Comparison of ENCODE assay signal across 8 mouse cellular contexts in genomic region chr3:103171505-103172267, GRCm38 (mm10). TPM values are rescaled to one million over a fixed set of nuclear protein-coding genes. Genes with fewer than 3 reads are reported as not detected.
DNase-seq lines count a peak whose midpoint lies in the region; ATAC-seq lines count a peak whose summit lies in the region.

Gene Bcas2, plus strand, starts transcription at chr3:103171655.

- peaks cover 40% of the 10 kb centered on the region for H3K36me3 ChIP-seq in heart, embryonic 14.5 days (ENCODE audit: control insufficient read depth, insufficient read depth, low read length)
- peaks cover 62% of the 10 kb centered on the region for H3K36me3 ChIP-seq in liver, embryonic 13.5 days
- peaks cover 6% of the 10 kb centered on the region; the same call in 1 of the 2 replicates for H3K36me3 ChIP-seq in stomach, embryonic 16.5 days (ENCODE audit: control insufficient read depth, insufficient read depth, low read length)

- under 1% methylated on average over 56 of the region's 56 CpGs for WGBS in heart, embryonic 14.5 days
- under 1% methylated on average over 56 of the region's 56 CpGs for WGBS in liver, embryonic 13.5 days (ENCODE audit: insufficient replicate concordance)
- WGBS in stomach, embryonic 16.5 days, result under 1% methylated on average over 56 of the region's 56 CpGs

- peak; percentile 90 for ATAC-seq in heart, embryonic 14.5 days (ENCODE audit: insufficient number of reproducible peaks, insufficient read depth, low FRiP score, low read depth)
- ATAC-seq in liver, embryonic 13.5 days (ENCODE audit: low read depth), result peak; percentile 92
- peak; percentile 95 for ATAC-seq in stomach, embryonic 16.5 days (ENCODE audit: insufficient read depth, low FRiP score)

- peak within 1 kb of the TSS; percentile 58 for H3K27ac ChIP-seq in brown adipose tissue, adult 24 weeks (replicated peaks; ENCODE audit: low read depth, low read length)
- peak within 1 kb of the TSS; percentile 25 to 54 for H3K27ac ChIP-seq in heart, embryonic 14.5 days (replicated peaks in 1 of 2; ENCODE audit: control insufficient read depth in 1 of 2, insufficient read depth in 1 of 2, low read depth in 2 of 2, low read length in 2 of 2)
- H3K27ac ChIP-seq in liver, embryonic 13.5 days, result peak within 1 kb of the TSS; percentile 90
- H3K27ac ChIP-seq in stomach, embryonic 16.5 days (ENCODE audit: low read length), result peak within 1 kb of the TSS; percentile 68

- H3K9ac ChIP-seq in heart, embryonic 14.5 days (ENCODE audit: low read length), result peak within 1 kb of the TSS; percentile 91
- peak within 1 kb of the TSS; percentile 89 for H3K9ac ChIP-seq in liver, embryonic 13.5 days
- H3K9ac ChIP-seq in stomach, embryonic 16.5 days (ENCODE audit: low read length), result peak within 1 kb of the TSS; percentile 86

- peak within 1 kb of the TSS; percentile 79 for H3K4me2 ChIP-seq in heart, embryonic 14.5 days (ENCODE audit: low read length)
- peak within 1 kb of the TSS; percentile 73 for H3K4me2 ChIP-seq in liver, embryonic 13.5 days
- H3K4me2 ChIP-seq in stomach, embryonic 16.5 days (ENCODE audit: low read depth, low read length), result peak within 1 kb of the TSS; percentile 63

- no peaks in the 10 kb centered on the region for H3K27me3 ChIP-seq in heart, embryonic 14.5 days (ENCODE audit: control insufficient read depth, insufficient read depth, low read length)
- H3K27me3 ChIP-seq in liver, embryonic 13.5 days, result no peaks in the 10 kb centered on the region
- no peaks in the 10 kb centered on the region for H3K27me3 ChIP-seq in stomach, embryonic 16.5 days (ENCODE audit: control insufficient read depth, insufficient read depth, low read length)

- peak within 1 kb of the TSS; percentile 84 for H3K4me3 ChIP-seq in brown adipose tissue, adult 24 weeks (ENCODE audit: insufficient read depth, low read depth, low read length)
- H3K4me3 ChIP-seq in heart, embryonic 14.5 days (ENCODE audit: control insufficient read depth in 1 of 2, insufficient read depth in 1 of 2, low read depth in 1 of 2, low read length in 2 of 2), result peak within 1 kb of the TSS; percentile 72 to 76
- peak within 1 kb of the TSS; percentile 76 for H3K4me3 ChIP-seq in liver, embryonic 13.5 days (replicated peaks)
- peak within 1 kb of the TSS; percentile 76 for H3K4me3 ChIP-seq in stomach, embryonic 16.5 days (replicated peaks; ENCODE audit: low read length)

- peaks cover 3% of the 10 kb centered on the region; the same call in 1 of the 2 replicates for H3K4me1 ChIP-seq in brown adipose tissue, adult 24 weeks (ENCODE audit: control insufficient read depth, insufficient read depth, insufficient read length, low read length)
- H3K4me1 ChIP-seq in heart, embryonic 14.5 days (ENCODE audit: control insufficient read depth in 2 of 2, insufficient read depth in 2 of 2, low read length in 2 of 2), result peaks cover 4 to 8% of the 10 kb centered on the region in 2 experiments; a peak in 2 of 4 replicates
- peaks cover 56% of the 10 kb centered on the region for H3K4me1 ChIP-seq in liver, embryonic 13.5 days (replicated peaks)
- peaks cover 13% of the 10 kb centered on the region for H3K4me1 ChIP-seq in stomach, embryonic 16.5 days (ENCODE audit: control insufficient read depth, insufficient read depth, low read length)

- DNase-seq in CD4-positive, CD25-positive, alpha-beta regulatory T cell, adult 2 months (ENCODE audit: low read depth, low spot score), result peak; percentile 100
- DNase-seq in fibroblast of lung, adult 2 months (ENCODE audit: low read depth), result peak; percentile 90
- DNase-seq in kidney, postnatal 14 days, result peak; percentile 99
- DNase-seq in liver, embryonic 13.5 days, result peak; percentile 93
- peak; percentile 99 for DNase-seq in neural tube, embryonic 10.5 days (ENCODE audit: extremely low spot score, low spot score)

- H3K9me3 ChIP-seq in heart, embryonic 14.5 days (ENCODE audit: control insufficient read depth, low read length), result no peaks in the 10 kb centered on the region
- H3K9me3 ChIP-seq in liver, embryonic 13.5 days (replicated peaks), result no peaks in the 10 kb centered on the region
- no peaks in the 10 kb centered on the region for H3K9me3 ChIP-seq in stomach, embryonic 16.5 days (replicated peaks; ENCODE audit: control insufficient read depth, low read length)

RNA-seq across cellular contexts. Expression of gene Bcas2, which starts in this region (rescaled TPM):
- polyA plus RNA-seq in brown adipose tissue, adult 24 weeks (2012; ENCODE audit: insufficient read depth, insufficient read length, missing spikeins), result 31.7 and 50.8 TPM in 2 replicates
- polyA plus RNA-seq in heart, embryonic 14.5 days (2014; fragmentation: Nextera tagmentation; extraction: Ambion mirVana), result 110 and 120 TPM in 2 replicates
- polyA plus RNA-seq in liver, embryonic 13.5 days (2015; fragmentation: Nextera tagmentation; extraction: Ambion mirVana), result 211 and 253 TPM in 2 replicates
- 177 and 186 TPM in 2 replicates for polyA plus RNA-seq in stomach, embryonic 16.5 days (2015; fragmentation: Nextera tagmentation; extraction: Ambion mirVana)

Comparison
In these comparisons a context has a peak if more than half of its experiments do, and no peak if none do; other contexts are left out.
1. Peak in every context shown above with its lines: DNase-seq, ATAC-seq, H3K4me3 ChIP-seq and H3K27ac ChIP-seq.
2. H3K27ac ChIP-seq: peak in every context shown above with its lines; median percentile 90 in liver, embryonic 13.5 days; 68 in stomach, embryonic 16.5 days; 58 in brown adipose tissue, adult 24 weeks; 40 in heart, embryonic 14.5 days.